Mouse (Mus musculus) common myeloid progenitor, adult 5-6 weeks (primary cell): ENCODE results near the gene Taar6. TPM values are rescaled to one million over a fixed set of nuclear protein-coding genes. Genes with fewer than 3 reads are reported as not detected.

Source experiments
- ATAC-seq: replicated peaks from 2 replicates; pipeline ENCODE4 v1.8.0; 2016; ENCODE audit warnings: low read depth, mild to moderate bottlenecking, moderate TSS enrichment, inconsistent platforms; ENCODE audit not compliant: poor library complexity, severe bottlenecking
- total RNA-seq: library from RNA; stranded (forward); fragments of 200-1000, 187-1606 nt; gene quantifications from 2 replicates; pipeline ENCODE4 v1.2.3, GENCODE M21; 2017

The Taar6 gene
- total RNA-seq, 1 experiment from 2014 or later: not detected

- ATAC-seq: no peak
These were observed 43.0 kb downstream of the Taar6 start for GRCm38 (mm10) chr10:23942465-23942864.

DNA sequence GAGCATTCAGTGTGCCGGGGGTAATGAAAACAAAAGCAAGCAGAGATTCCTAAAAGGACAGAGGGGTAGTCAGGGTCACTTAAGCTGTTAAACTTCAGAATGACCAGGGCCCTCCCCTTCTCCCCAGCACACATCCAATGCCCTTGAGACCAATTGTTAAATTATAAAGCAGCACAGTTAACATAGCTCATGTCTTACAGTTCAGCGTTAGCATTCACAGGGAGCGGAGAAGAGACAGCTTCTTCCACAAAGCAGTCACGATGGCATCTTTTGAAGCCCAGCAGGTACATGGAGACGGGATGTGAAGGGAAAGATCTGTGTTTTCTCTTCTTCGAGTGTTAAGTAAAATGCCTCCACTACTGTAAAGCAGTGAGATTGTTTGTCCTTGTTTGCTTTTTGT lies 47.1 kb downstream of the Taar6 start, which contains the start of gene Taar2:
Gene Taar2 (plus strand): TSS at position 261 of the 400 bp plus-strand sequence.
- ATAC-seq: no peak

DNA sequence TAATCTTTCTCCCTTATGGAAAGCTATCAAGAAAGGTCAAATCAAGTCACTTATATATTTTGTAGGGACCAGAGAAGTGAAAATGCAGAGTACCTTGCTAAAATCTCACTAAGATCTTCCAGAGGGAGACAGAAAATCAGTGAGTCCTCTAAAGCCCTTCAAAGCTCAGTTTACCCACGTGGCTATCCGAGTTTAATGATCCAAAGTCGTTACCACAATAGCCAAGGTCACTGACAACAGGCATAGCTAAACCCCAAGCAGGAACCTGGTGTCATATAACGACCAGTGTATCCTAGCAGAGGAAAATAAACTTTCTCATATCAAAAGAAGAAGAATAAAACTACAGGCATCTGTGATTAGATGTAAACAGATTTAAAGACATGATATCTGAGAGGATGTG lies 47.8 kb downstream of the Taar6 start:
- ATAC-seq: no peak

Other genes with a start within 250 kb of the Taar6 start
- gene Rps12, start 198.4 kb downstream of the Taar6 start, total RNA-seq: 1,923 and 1,998 TPM in 2 replicates
- gene Slc18b1, start 188.7 kb downstream of the Taar6 start, total RNA-seq: 0.44 and 0.64 TPM in 2 replicates
- not detected in 2 replicates for gene Vnn3, start 134.2 kb downstream of the Taar6 start, total RNA-seq
- gene Vnn1, start 91.0 kb downstream of the Taar6 start, total RNA-seq: not detected in 2 replicates
- not detected in 2 replicates for gene Taar1, start 65.3 kb downstream of the Taar6 start, total RNA-seq
- gene Taar2, start 47.1 kb downstream of the Taar6 start, total RNA-seq: not detected in 2 replicates
- not detected in 2 replicates for gene Taar3, start 36.1 kb downstream of the Taar6 start, total RNA-seq
- gene Taar4, start 25.2 kb downstream of the Taar6 start, total RNA-seq: not detected in 2 replicates
- not detected in 2 replicates for gene Taar5, start 14.9 kb downstream of the Taar6 start, total RNA-seq
- not detected in 2 replicates for gene Taar7a, start 7.8 kb upstream of the Taar6 start, total RNA-seq
- not detected in 2 replicates for gene Taar7b, start 14.3 kb upstream of the Taar6 start, total RNA-seq
- gene Taar7d, start 41.6 kb upstream of the Taar6 start, total RNA-seq: not detected in 2 replicates
- gene Taar7e, start 52.0 kb upstream of the Taar6 start, total RNA-seq: not detected in 2 replicates
- gene Taar7f, start 63.9 kb upstream of the Taar6 start, total RNA-seq: not detected in 2 replicates
- not detected in 2 replicates for gene Taar8a, start 90.9 kb upstream of the Taar6 start, total RNA-seq
- gene Taar8b, start 106.6 kb upstream of the Taar6 start, total RNA-seq: not detected in 2 replicates
- gene Taar8c, start 116.3 kb upstream of the Taar6 start, total RNA-seq: not detected in 2 replicates
- not detected in 2 replicates for gene Taar9, start 123.9 kb upstream of the Taar6 start, total RNA-seq
- gene Stx7, start 163.7 kb upstream of the Taar6 start, total RNA-seq: 38.6 and 44.5 TPM in 2 replicates
- gene Moxd1, start 237.9 kb upstream of the Taar6 start, total RNA-seq: not detected in 2 replicates